Mouse (Mus musculus): ENCODE measurements at regions not wholly inside any gene's neighbourhood (a gene's known extent, or its start where the extent isn't known, plus 50 kb on each side); places are given as distances from the start of the nearest gene placed in this dataset.

- TF ChIP-seq POLR2A (IDR thresholded peaks at IDR 0.05; ENCODE audit: insufficient read depth, low read length) (no peak), CTCF (IDR thresholded peaks at IDR 0.05; ENCODE audit: low read depth, low read length) (no peak), EP300 (IDR thresholded peaks at IDR 0.05; ENCODE audit: insufficient read depth, low read depth, low read length) (no peak)
Observed at GRCm38 (mm10) chr11:56373624-56374023, 332.8 kb upstream of the Nmur2 start.

Data from ES-Bruce4 (cell line).